Mouse (Mus musculus) left cerebral cortex, postnatal 25 days (tissue): ENCODE data around the gene Scoc. TPM values are rescaled to one million over a fixed set of nuclear protein-coding genes. Genes with fewer than 3 reads are reported as not detected.

Experiments used
- DNase-seq, 2 experiments: peaks; one replicate each; pipeline ENCODE4 v3.0.0; 2022; ENCODE audit warnings: low spot score in 2 of 2, mixed read lengths in 1 of 2
- intact Hi-C: fragments of 180-260 bp; cut with DNase I; formaldehyde crosslinking; loops from one replicate; pipeline ENCODE4 v1.15.1; 2025
- total RNA-seq, 2 experiments: library from RNA; stranded (reverse); gene quantifications; 2 replicates each; pipeline ENCODE4 v1.2.3; 2021

Gene Scoc
- total RNA-seq, 2 experiments from 2014 or later: 212 to 232 TPM

DNA sequence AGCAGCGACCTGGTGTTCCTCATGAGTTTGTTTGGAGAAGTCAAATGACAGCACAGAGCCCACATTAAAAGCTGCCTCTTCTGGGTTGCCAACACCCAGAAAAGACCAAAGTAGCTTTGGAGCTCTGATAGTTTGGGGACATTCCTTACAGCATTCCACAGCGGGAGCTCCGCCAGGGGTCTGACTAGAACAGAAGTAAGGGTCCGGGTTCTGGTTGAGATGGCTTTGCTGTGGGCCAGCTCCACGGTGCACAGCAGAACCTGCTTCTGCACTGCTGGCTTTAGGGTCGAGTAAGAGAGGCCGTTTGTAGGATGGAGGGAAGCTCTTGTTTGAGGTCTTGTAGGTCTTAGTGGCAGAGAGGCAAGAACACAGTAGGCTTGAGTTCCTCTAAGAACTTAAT lies 49.7 kb downstream of the Scoc start:
- intact Hi-C loops: loop anchor here (5.0 kb wide), 2 partner anchors 146 to 306 kb away; no protein-coding TSS in a partner anchor
- no peak for DNase-seq

DNA sequence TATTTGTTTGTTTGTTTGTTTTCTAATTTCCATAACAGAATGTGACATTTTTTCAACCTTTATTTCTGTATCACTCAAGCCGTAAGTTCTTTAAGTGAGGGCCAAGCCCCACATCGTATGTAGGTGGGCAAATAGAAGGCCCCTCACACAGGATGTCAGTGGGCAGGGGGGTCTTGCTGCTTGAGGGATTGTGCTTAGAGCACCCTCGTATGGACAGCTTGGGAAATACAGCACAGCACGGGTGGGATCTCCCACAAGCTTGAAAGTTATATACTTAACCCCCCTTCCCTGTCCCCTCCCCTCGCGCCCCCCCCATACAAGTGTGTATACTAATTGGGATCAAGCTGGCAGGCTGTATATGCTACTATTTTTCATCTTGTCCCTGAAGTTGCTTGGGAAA lies 51.4 kb downstream of the Scoc start:
- intact Hi-C loops: loop anchor here (5.0 kb wide), 2 partner anchors 145 to 305 kb away; no protein-coding TSS in a partner anchor
- DNase-seq: no peak

GRCm38 (mm10) chr8:83405548-83405947 lies 52.6 kb downstream of the Scoc start:
- intact Hi-C loops: loop anchor here (5.0 kb wide), 2 partner anchors 143 to 303 kb away; no protein-coding TSS in a partner anchor
- DNase-seq: no peak

DNA sequence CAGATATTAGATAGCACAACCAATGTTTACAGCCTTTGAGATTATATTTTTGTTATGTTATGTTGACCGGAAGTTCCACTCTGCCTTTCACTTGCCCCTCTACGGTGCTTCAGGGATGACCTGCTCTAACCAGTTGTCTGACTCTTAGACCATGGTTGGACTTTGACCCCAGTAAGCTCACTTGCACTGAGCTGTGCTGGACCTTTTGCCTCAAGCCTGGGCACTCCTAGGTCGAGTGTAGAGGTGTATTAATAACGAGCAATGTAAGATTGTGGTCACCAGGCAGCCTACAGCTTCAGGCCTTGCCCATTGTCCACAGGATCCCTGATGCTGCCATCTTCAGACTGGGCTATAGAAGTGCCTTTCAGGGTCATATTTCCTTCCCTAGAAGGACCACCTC lies 60.5 kb downstream of the Scoc start:
- intact Hi-C loops: no loop called here
- no peak for DNase-seq

DNA sequence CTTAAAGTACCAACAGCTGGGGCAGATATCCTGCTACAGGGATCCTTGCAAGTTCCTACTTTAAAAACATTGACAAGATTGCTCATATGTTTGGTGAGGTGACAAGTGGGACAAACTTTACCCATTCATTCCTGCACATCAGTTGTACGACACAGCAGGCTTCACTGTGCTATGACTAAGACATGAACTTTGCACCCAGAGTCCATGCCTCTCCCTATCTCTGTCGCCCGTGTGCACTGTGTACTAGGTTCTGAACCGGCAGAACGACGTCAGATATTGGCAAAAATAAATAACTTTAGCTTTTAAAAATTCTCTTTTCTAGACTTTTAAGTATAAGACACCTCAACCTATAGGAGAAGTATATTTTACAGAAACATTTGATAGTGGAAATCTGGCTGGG lies 61.5 kb downstream of the Scoc start:
- DNase-seq: no peak
- intact Hi-C loops: no loop called here

DNA sequence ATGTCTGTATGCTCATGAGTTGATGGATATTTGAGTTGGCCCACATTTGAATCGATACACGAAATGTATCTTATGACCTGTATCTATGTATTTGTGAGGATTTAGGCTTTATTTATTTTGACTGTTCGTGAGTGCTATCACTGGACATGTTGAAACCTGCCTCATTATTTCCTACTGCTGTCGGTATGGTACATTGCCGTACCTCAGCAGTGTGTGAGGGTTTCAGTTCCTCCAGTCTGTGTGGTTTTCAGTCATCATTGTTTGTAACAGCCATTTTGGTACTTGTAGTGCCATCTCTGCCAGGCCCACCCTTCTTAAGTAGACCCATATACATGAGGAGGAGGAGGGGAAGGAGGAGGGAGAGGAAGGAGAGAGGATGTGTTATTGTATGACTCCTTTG lies 63.9 kb downstream of the Scoc start:
- no peak for DNase-seq
- intact Hi-C loops: no loop called here

DNA sequence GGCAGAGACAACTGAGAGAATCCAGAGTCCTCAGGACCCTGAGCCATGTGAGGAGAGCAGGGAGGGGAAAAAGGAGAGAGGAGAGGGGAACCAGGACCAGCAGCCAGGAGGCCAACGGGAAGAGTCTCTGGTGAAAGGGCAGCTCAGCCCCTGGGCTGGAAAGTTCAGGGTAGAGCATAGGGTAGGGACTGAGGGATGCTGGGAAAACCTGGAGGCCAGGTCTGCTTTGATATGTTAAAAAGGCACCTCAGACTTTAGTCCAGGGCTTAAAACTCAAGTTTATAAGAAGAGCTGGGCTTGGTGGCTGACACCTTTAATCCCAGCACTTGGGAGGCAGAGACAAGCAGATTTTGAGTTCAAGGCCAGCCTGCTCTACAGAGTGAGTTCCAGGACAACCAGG lies 65.7 kb downstream of the Scoc start:
- intact Hi-C loops: no loop called here

DNA sequence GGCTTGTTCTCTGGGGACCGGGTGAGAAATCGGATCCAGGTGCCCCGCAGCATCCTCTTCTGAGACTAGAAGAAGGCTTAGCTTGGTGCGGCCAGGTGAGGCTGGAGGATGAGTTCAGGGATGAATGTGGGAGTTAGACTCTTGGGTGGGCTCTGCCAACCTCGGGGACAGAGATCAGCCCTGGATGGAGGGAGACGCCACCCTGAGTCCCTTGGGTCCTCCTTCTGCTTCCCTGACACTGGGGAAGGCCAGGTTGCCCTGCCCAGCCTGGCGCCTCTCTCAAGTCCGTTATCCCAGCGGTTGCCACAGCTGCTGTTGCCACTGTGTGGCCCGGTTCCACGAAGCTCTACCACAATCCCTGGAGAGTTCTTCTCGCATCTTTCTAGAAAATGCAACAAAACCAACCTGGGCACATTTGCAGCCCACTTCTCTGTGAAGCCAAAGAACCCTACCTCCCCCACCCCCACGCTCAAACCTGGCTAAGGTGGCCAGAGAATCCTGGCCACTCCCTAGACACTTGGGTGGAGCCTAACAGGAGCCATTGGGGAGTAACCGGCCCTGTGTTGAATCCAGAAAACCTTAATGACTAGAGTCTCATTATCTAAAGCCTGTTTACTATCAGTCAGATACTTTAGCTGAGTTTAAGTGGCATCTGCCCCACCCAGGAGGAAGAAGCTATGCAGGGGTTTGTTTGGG lies 68.0 kb downstream of the Scoc start:
- peak in 1 of 2 experiments; percentile 4 for DNase-seq
- intact Hi-C loops: no loop called here

More for the DNA sequence above, 65.7 kb downstream of the Scoc start:
- DNase-seq: no peak

- DNase-seq: peak; percentile 74 to 75
- intact Hi-C loops: no loop called here
Observed at GRCm38 (mm10) chr8:83389316-83390005, 68.7 kb downstream of the Scoc start, which contains the start of gene Clgn. Clgn (plus strand) TSS chr8:83389867.

- no peak for DNase-seq
- intact Hi-C loops: no loop called here
Observed at GRCm38 (mm10) chr8:83382850-83383249, 75.3 kb downstream of the Scoc start.

DNA sequence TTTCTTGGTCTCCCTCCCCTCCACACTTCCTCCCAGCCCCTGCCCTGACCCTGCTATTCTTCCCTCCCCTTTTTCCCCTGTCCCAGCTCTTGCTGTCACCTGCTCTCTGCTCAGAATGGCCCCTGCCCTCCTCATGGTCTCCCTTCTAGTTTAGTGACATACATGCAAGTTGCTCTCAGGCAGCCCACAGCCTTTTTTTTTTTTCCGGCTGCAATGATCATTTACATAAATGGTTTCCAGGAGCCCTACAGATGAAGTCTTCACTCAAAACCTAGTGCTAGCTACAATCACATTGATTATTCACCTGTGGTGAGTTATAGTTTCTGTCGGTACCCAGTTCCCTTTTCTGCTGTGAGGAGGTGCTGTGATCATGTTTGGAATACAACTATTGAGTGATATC lies 77.2 kb downstream of the Scoc start:
- no peak for DNase-seq
- intact Hi-C loops: no loop called here

DNA sequence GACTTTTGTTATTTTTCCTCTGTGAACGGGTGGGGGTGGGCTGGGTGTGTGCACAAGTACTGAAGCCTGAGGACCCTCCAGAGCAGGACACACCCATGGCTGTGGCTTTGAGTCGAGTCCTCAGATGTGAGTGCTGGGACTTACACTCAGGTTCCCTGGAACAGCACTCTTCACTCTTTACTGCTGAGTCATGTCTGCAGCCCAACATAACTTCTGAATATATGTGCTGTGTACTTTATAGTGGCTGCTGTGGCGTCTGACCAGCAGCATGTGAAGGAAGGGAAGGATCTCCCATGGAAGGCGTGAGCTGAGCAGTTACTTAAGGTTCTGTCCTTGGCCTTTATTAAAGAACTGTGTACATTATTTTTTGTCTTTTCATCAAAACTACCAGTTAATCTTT lies 78.0 kb downstream of the Scoc start:
- DNase-seq: no peak
- intact Hi-C loops: no loop called here

Other genes with a start within 250 kb of the Scoc start
- gene Ucp1, start 168.0 kb downstream of the Scoc start, total RNA-seq: not detected
- gene Elmod2, start 125.9 kb downstream of the Scoc start, total RNA-seq: 10 to 100 TPM; 12.3 to 14.2 TPM
- not detected for gene Mgat4d, start 109.9 kb downstream of the Scoc start, total RNA-seq
- gene Clgn, start 68.5 kb downstream of the Scoc start, total RNA-seq: 1 to 10 TPM; 7.7 to 9.2 TPM
- not detected for gene Olfr370, start 77.4 kb upstream of the Scoc start, total RNA-seq
- gene Ndufb7, start 108.3 kb upstream of the Scoc start, total RNA-seq: 100 to 1,000 TPM; 140 to 145 TPM
- 100 to 1,000 TPM; 549 to 574 TPM for gene Tecr, start 149.6 kb upstream of the Scoc start, total RNA-seq
- gene Dnajb1, start 149.8 kb upstream of the Scoc start, total RNA-seq: 10 to 100 TPM; 56.0 to 59.1 TPM
- gene Gipc1, start 194.3 kb upstream of the Scoc start, total RNA-seq: 100 to 1,000 TPM in 1 of 2 experiments, 10 to 100 TPM in 1; 99.3 to 108 TPM
- gene Ptger1, start 208.3 kb upstream of the Scoc start, total RNA-seq: 1 to 10 TPM; 1.2 to 1.5 TPM
- 10 to 100 TPM; 53.2 to 72.7 TPM for gene Pkn1, start 240.8 kb upstream of the Scoc start, total RNA-seq